Mouse (Mus musculus): ENCODE results near the gene Vipr1.
A peak's percentile ranks its signal among the peaks of the same experiment; 100 is the strongest.
"Not testable (repeated sequence)": the region's sequence is repeated elsewhere in the genome, so short reads cannot be mapped to it uniquely, and the experiment has no call there.

Vipr1 gene

GRCm38 (mm10) chr9:121642401-121643181 lies at the start of gene Vipr1:
Gene Vipr1 (plus strand): TSS chr9:121642716.
- peak; percentile 73 for DNase-seq (ENCODE audit: low spot score)

GRCm38 (mm10) chr9:121592948-121593550 lies 49.5 kb upstream of the Vipr1 start:
- no peak for DNase-seq (ENCODE audit: low spot score)

GRCm38 (mm10) chr9:121593768-121594167 lies 48.7 kb upstream of the Vipr1 start:
- not testable (repeated sequence) for DNase-seq (ENCODE audit: low spot score)

- DNase-seq (ENCODE audit: low spot score): no peak
Observed at GRCm38 (mm10) chr9:121594771-121595170, 47.7 kb upstream of the Vipr1 start.

GRCm38 (mm10) chr9:121598106-121598505 lies 44.4 kb upstream of the Vipr1 start:
- no peak for DNase-seq (ENCODE audit: low spot score)

- DNase-seq (ENCODE audit: low spot score): no peak
Observed at GRCm38 (mm10) chr9:121599551-121599950, 43.0 kb upstream of the Vipr1 start.

GRCm38 (mm10) chr9:121600201-121600860 lies 42.2 kb upstream of the Vipr1 start:
- DNase-seq (ENCODE audit: low spot score): no peak

- DNase-seq (ENCODE audit: low spot score): peak; percentile 25
Observed at GRCm38 (mm10) chr9:121600861-121601427, 41.6 kb upstream of the Vipr1 start.

GRCm38 (mm10) chr9:121602381-121602780 lies 40.1 kb upstream of the Vipr1 start:
- DNase-seq (ENCODE audit: low spot score): no peak

GRCm38 (mm10) chr9:121605414-121606278 lies 36.9 kb upstream of the Vipr1 start:
- DNase-seq (ENCODE audit: low spot score): peak; percentile 94

- DNase-seq (ENCODE audit: low spot score): no peak
Observed at GRCm38 (mm10) chr9:121606498-121607096, 35.9 kb upstream of the Vipr1 start.

GRCm38 (mm10) chr9:121609381-121609780 lies 33.1 kb upstream of the Vipr1 start:
- no peak for DNase-seq (ENCODE audit: low spot score)

- no peak for DNase-seq (ENCODE audit: low spot score)
Observed at GRCm38 (mm10) chr9:121613192-121613591, 29.3 kb upstream of the Vipr1 start.

GRCm38 (mm10) chr9:121614241-121614757 lies 28.2 kb upstream of the Vipr1 start:
- DNase-seq (ENCODE audit: low spot score): no peak

- DNase-seq (ENCODE audit: low spot score): no peak
Observed at GRCm38 (mm10) chr9:121616471-121616870, 26.0 kb upstream of the Vipr1 start.

- DNase-seq (ENCODE audit: low spot score): no peak
Observed at GRCm38 (mm10) chr9:121619441-121619840, 23.1 kb upstream of the Vipr1 start.

GRCm38 (mm10) chr9:121623235-121623634 lies 19.3 kb upstream of the Vipr1 start:
- DNase-seq (ENCODE audit: low spot score): no peak

GRCm38 (mm10) chr9:121624920-121625319 lies 17.6 kb upstream of the Vipr1 start:
- DNase-seq (ENCODE audit: low spot score): no peak

GRCm38 (mm10) chr9:121630627-121631026 lies 11.9 kb upstream of the Vipr1 start:
- DNase-seq (ENCODE audit: low spot score): no peak

- DNase-seq (ENCODE audit: low spot score): no peak
Observed at GRCm38 (mm10) chr9:121631946-121632345, 10.6 kb upstream of the Vipr1 start.

GRCm38 (mm10) chr9:121632891-121633290 lies 9.6 kb upstream of the Vipr1 start:
- no peak for DNase-seq (ENCODE audit: low spot score)

Measured in embryo, embryonic 10 days (tissue).